Mouse (Mus musculus) stomach, embryonic 14.5 days (tissue): ENCODE results near the gene B3gnt3. TPM values are rescaled to one million over a fixed set of nuclear protein-coding genes. Genes with fewer than 3 reads are reported as not detected.

Experiments used
- ATAC-seq: fragments of 200-750 bp; cut with Nextera tagmentation; 2 replicates; pipeline ENCODE4 v1.8.0; 2017; ENCODE audit warnings: low read depth, moderate TSS enrichment; ENCODE audit not compliant: insufficient number of reproducible peaks, insufficient read depth, low FRiP score
- H3K27ac ChIP-seq: fragments of 300-500 bp; sonication (generic); 2 replicates; pipeline ENCODE4 v1.5.1; 2014; ENCODE audit warnings: mild to moderate bottlenecking, low read length, moderate library complexity, mixed read lengths
- H3K27me3 ChIP-seq: fragments of 300-500 bp; sonication (generic); 2 replicates; pipeline ENCODE4 v1.6.1; 2014; ENCODE audit warnings: low read length, control low read depth, mixed read lengths; ENCODE audit not compliant: control insufficient read depth, insufficient read depth
- H3K36me3 ChIP-seq: fragments of 300-500 bp; sonication (generic); 2 replicates; pipeline ENCODE4 v1.6.1; 2014; ENCODE audit warnings: mild to moderate bottlenecking, control low read depth, low read length, moderate library complexity, mixed read lengths; ENCODE audit not compliant: control insufficient read depth, insufficient read depth
- H3K4me1 ChIP-seq: fragments of 300-500 bp; sonication (generic); 2 replicates; pipeline ENCODE4 v1.6.1; 2014; ENCODE audit warnings: low read length, control low read depth, mixed read lengths; ENCODE audit not compliant: control insufficient read depth, insufficient read depth
- H3K4me2 ChIP-seq: fragments of 300-500 bp; sonication (generic); replicated peaks from 2 replicates; pipeline ENCODE4 v1.6.1; 2014; ENCODE audit warnings: low read depth, low read length, control low read depth
- H3K4me3 ChIP-seq: fragments of 300-500 bp; sonication (generic); 2 replicates; pipeline ENCODE4 v1.5.1; 2014; ENCODE audit warnings: low read depth, low read length, control low read depth
- H3K9ac ChIP-seq: fragments of 300-500 bp; sonication (generic); replicated peaks from 2 replicates; pipeline ENCODE4 v1.6.1; 2014; ENCODE audit warnings: low read depth, mild to moderate bottlenecking, control low read depth, low read length, moderate library complexity, mixed read lengths
- H3K9me3 ChIP-seq: fragments of 300-500 bp; sonication (generic); 2 replicates; pipeline ENCODE4 v1.6.1; 2016; ENCODE audit warnings: low read depth, low read length, control low read depth; ENCODE audit not compliant: control insufficient read depth
- WGBS: fragments of 180-500 bp; shearing (Covaris S2); extraction: QIAGEN DNeasy Blood & Tissue Kit; methylation state at CpG from one replicate; pipeline ENCODE4 v1.1.7; 2014; 5-methylcytosine and 5-hydroxymethylcytosine counted together
- polyA plus RNA-seq: library from polyadenylated mRNA; unstranded; fragments of >200 nt; fragmentation: Nextera tagmentation; extraction: Ambion mirVana; gene quantifications from 2 replicates; pipeline ENCODE4 v1.2.1, GENCODE M21; 2014

Gene B3gnt3
- polyA plus RNA-seq, 1 experiment from 2014 or later, result 5.4 TPM

- no peaks in the 10 kb centered on the region for H3K27me3 ChIP-seq
- H3K9me3 ChIP-seq, result no peaks in the 10 kb centered on the region
- 62% methylated on average over 6 of the region's 6 CpGs for WGBS
- H3K36me3 ChIP-seq, result no peaks in the 10 kb centered on the region
- H3K27ac ChIP-seq, result no peak overlapping the region
- no peak overlapping the region for H3K9ac ChIP-seq
- H3K4me2 ChIP-seq, result peak overlapping the region; percentile 99; the same call in 1 of the 2 replicates
- no peak for ATAC-seq
- H3K4me3 ChIP-seq, result peak overlapping the region; percentile 45; the same call in 1 of the 2 replicates
- H3K4me1 ChIP-seq, result peaks cover 16% of the 10 kb centered on the region; the same call in 1 of the 2 replicates
These were observed 29.3 kb downstream of the B3gnt3 start for GRCm38 (mm10) chr8:71672168-71672735.

- H3K9me3 ChIP-seq, result no peaks in the 10 kb centered on the region
- peak within 1 kb of the TSS; percentile 99 for H3K4me2 ChIP-seq
- no peak within 1 kb of the TSS for H3K9ac ChIP-seq
- no peaks in the 10 kb centered on the region for H3K27me3 ChIP-seq
- H3K4me1 ChIP-seq, result peaks cover 16% of the 10 kb centered on the region; the same call in 1 of the 2 replicates
- under 1% methylated on average over 42 of the region's 42 CpGs for WGBS
- no peak within 1 kb of the TSS for H3K27ac ChIP-seq
- peak; percentile 59 for ATAC-seq
- H3K36me3 ChIP-seq, result no peaks in the 10 kb centered on the region
- peak within 1 kb of the TSS; percentile 45 for H3K4me3 ChIP-seq
These were observed 30.0 kb downstream of the B3gnt3 start, which contains the start of gene Unc13a for GRCm38 (mm10) chr8:71671549-71671965. Unc13a (minus strand) TSS chr8:71671757.

- peak overlapping the region; percentile 99 for H3K4me2 ChIP-seq
- peak; percentile 10; the same call in 1 of the 2 replicates for ATAC-seq
- no peak overlapping the region for H3K9ac ChIP-seq
- H3K27ac ChIP-seq, result no peak overlapping the region
- WGBS, result under 1% methylated on average over 59 of the region's 64 CpGs
- no peaks in the 10 kb centered on the region for H3K27me3 ChIP-seq
- H3K9me3 ChIP-seq, result no peaks in the 10 kb centered on the region
- peaks cover 17% of the 10 kb centered on the region; the same call in 1 of the 2 replicates for H3K4me1 ChIP-seq
- no peaks in the 10 kb centered on the region for H3K36me3 ChIP-seq
- peak overlapping the region; percentile 45 for H3K4me3 ChIP-seq
These were observed 30.7 kb downstream of the B3gnt3 start for GRCm38 (mm10) chr8:71670621-71671548.

GRCm38 (mm10) chr8:71670198-71670597 is 31.4 kb downstream of the B3gnt3 start:
- H3K9me3 ChIP-seq, result no peaks in the 10 kb centered on the region
- H3K4me3 ChIP-seq, result peak overlapping the region; percentile 45
- peak overlapping the region; percentile 99 for H3K4me2 ChIP-seq
- no peak overlapping the region for H3K27ac ChIP-seq
- WGBS, result 10% methylated on average over 12 of the region's 12 CpGs
- H3K36me3 ChIP-seq, result no peaks in the 10 kb centered on the region
- ATAC-seq, result no peak
- H3K27me3 ChIP-seq, result no peaks in the 10 kb centered on the region
- H3K4me1 ChIP-seq, result peaks cover 20% of the 10 kb centered on the region; the same call in 1 of the 2 replicates
- H3K9ac ChIP-seq, result no peak overlapping the region

GRCm38 (mm10) chr8:71668220-71668975 is 33.2 kb downstream of the B3gnt3 start:
- no peak for ATAC-seq
- 4% methylated on average over 21 of the region's 21 CpGs for WGBS
- Histone ChIP-seq H3K9me3 (no peaks in the 10 kb centered on the region), H3K9ac (no peak overlapping the region), H3K27ac (no peak overlapping the region), H3K4me2 (peak overlapping the region; percentile 27), H3K36me3 (no peaks in the 10 kb centered on the region), H3K27me3 (no peaks in the 10 kb centered on the region), H3K4me1 (peaks cover 20% of the 10 kb centered on the region; the same call in 1 of the 2 replicates), H3K4me3 (no peak overlapping the region)

DNA sequence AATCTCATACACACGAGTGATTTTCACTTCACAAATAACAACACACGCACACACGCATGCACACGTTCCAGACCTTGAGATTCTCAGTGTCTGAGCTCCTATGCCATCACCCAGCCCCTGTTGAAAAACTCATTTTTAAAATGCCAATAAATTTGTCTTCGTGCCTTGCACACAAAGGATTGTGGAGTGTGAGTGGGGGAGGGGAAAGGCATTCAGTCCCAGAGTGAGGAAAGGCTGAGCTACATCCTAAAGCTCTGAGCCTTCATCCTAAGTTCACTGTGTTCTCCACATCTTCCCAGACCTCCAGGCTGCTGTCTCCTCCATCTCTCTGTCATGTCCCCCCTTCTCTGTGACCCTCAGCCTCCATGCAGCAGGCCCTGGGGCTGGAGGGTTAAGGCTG is 34.3 kb downstream of the B3gnt3 start:
- WGBS, result 48% methylated on average over 5 of the region's 5 CpGs
- no peaks in the 10 kb centered on the region for H3K9me3 ChIP-seq
- no peak overlapping the region for H3K4me3 ChIP-seq
- H3K9ac ChIP-seq, result no peak overlapping the region
- H3K27me3 ChIP-seq, result no peaks in the 10 kb centered on the region
- no peak for ATAC-seq
- H3K4me1 ChIP-seq, result peaks cover 20% of the 10 kb centered on the region; the same call in 1 of the 2 replicates
- no peaks in the 10 kb centered on the region for H3K36me3 ChIP-seq
- H3K4me2 ChIP-seq, result no peak overlapping the region
- no peak overlapping the region for H3K27ac ChIP-seq

GRCm38 (mm10) chr8:71666855-71667254 is 34.7 kb downstream of the B3gnt3 start:
- no peak overlapping the region for H3K27ac ChIP-seq
- no peaks in the 10 kb centered on the region for H3K36me3 ChIP-seq
- no peaks in the 10 kb centered on the region for H3K27me3 ChIP-seq
- ATAC-seq, result no peak
- WGBS, result 20% methylated on average over 1 of the region's 1 CpGs
- no peak overlapping the region for H3K4me2 ChIP-seq
- H3K9ac ChIP-seq, result no peak overlapping the region
- peaks cover 20% of the 10 kb centered on the region; the same call in 1 of the 2 replicates for H3K4me1 ChIP-seq
- no peak overlapping the region for H3K4me3 ChIP-seq
- no peaks in the 10 kb centered on the region for H3K9me3 ChIP-seq
